Mouse (Mus musculus) urinary bladder, postnatal 25 days (tissue): Measurements from ENCODE around the gene Clps.

Source experiments
- DNase-seq: peaks from one replicate; pipeline ENCODE4 v3.0.0; 2022; ENCODE audit warnings: low spot score

The Clps gene

DNA sequence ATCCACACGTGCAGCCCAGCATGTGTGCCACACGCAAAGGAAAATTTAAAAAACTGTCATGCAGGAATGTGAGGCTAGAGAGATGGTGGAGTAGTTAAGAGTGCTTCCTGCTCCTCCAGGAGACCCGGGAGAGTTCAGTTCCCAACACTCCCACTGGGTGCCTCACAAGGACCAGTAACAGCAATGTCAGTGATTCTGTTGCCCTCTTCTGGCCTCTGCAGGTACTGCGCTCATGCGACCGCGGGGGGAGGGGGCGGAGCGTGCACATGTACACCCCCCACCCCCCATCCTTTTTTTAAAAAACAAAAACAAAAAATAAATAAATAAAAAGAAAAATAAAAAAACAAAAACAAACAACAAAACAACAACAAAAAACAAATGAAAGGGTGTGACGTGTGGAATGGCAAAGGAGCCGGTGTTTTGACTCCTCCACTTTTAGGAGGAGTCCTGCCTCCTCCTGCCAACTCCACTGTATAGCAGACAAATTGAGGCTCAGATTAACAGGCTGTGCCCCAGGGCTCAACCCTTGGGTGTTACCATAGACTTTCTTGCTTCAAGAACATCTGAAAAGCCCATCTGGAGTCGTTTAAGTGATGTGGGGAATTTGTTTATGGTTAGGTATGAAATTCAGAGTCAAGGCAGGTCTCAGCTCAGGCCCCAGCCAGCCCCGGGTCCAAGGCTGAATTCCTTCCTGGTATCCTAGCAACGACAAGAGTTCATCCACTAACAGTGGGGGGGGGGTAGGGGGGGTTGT, 7.3 kb downstream of the Clps start:
- peak; percentile 65 for DNase-seq

DNA sequence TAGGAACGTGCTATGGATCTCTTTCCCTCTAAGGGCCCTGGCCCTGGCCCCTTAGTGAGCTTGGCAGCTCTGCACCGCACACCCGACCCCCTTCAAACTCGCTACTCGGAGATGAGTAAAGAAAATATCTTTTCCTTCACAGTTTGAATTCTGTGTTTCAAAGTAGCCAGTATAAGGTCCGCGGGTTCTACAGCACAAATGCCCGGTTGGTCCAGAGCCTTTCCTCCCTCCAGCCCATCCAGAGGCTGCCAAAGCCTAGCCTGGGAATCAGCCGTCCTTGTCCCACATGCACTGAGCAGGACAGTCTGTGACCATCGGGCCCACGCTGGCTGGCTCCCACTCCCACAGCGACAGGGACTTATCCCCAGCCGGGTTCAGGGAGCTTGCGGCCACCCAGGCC, 11.5 kb downstream of the Clps start, which contains the start of gene Clpsl2:
Gene Clpsl2, plus strand, starts transcription at position 301 of the 400 bp plus-strand sequence.
- DNase-seq = no peak

DNA sequence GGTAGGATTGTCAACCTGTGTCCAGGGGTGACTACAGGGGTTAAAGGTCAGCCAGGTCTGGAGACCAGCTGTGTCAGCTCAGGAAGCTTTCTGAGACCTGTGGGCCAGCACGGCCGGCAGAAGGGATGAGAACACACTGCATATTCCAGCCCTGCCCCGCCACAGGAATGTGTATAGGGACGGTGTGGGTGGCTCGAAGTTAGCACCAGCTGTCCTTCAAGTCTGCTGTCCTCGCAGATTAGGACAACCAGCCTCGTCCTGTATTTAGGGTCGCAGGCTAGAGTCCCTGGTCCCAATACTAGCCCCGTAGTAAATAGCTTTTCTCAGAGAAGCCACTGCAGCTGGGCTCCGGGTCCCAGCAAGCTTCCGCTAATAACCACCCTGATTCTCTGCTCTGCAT, 12.0 kb downstream of the Clps start:
- DNase-seq = no peak

DNA sequence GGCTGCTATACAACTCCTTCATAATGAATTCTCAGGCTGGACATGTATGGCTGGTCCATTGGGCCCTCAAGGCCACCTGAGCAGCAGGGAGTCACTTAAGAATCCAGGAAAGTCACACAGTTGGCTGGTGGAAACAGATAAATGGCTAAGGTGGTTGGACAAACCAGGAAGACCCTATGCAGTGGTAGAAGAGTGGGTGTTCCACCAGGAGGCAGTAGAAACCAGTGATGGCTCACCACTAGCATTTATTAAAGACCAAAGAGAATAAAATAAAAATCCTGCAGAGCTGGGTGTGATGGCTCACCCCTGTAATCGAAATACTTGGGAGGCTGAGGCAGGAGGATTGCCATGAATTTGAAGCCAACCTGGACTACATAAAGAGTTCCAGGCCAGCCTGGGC, 13.6 kb downstream of the Clps start:
- DNase-seq = no peak

DNA sequence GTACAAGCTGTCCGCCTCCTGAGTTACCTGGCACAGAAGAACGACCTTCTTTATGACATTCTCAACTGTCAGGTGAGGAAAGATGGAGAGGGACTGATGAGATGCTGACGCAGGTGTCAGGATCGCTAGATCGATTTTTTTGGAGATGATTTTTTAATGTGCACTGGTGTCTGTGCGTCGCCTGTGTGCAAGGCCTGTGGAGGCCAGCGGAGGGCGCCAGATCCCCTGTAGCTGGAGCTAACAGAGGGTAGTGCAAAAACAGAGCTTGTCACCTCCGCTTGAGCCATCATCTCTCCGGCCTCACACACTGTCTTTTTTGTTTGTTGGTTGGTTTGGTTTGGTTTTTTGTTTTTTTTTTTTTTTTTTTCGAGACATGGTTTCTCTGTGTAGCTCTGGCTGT, 22.7 kb downstream of the Clps start:
- no peak for DNase-seq

DNA sequence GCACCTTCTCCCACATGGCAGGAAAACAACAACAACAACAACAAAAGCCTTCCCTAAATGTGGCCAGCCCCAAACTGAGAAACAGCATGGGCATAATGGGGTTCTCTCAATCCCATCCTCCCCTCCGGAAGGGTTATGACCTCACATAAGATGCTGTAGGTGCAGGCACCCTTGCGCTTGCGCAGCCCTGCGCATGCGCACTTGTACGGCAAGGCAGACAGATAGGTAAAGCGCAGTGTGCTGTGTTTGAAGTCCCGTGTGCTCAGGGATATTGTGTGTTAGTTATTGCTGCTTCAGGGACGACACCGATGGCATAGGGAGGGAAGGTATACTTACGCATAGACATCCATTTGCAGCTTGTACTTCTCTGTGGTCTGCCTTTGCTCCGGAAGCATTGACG, 27.2 kb downstream of the Clps start:
- DNase-seq = no peak

DNA sequence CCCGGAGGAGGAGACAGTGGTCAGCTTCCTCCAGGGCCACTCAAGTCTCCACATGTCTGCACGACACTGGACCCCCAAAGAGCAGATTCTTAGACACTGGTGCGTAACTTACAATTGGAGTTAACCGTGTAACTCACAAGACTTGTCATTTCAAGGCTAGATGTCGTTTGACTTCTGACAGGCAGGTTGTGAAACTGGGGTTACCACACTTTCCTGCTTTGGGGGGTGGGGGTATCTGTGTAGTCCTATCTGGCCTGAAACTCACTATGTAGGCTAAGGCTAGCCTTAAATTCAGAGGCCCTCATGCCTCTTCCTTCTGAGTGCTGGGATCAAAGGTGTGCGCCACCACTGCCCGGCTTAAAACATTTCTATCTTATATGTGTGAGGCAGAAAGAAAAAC, 28.0 kb downstream of the Clps start:
- no peak for DNase-seq

DNA sequence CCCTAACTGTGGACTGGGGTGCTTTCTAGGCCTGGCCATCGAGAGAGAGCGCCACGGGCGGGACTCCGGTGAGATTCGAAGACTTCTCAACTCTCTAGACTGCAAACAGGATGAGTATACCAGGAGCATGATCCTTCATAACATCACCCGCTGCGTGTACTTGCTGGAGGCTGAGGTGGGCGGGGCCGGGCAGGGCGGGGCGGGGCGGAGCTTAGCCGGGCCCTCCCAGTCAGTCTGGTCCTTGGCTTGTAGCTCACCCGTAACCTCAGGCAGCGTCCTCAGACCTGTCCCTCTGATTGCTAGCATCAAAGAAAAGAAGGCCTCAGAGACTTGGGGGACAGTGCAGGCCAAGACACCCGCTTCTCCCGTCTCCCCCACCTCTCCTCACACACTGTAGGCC, 28.6 kb downstream of the Clps start:
- DNase-seq = no peak

DNA sequence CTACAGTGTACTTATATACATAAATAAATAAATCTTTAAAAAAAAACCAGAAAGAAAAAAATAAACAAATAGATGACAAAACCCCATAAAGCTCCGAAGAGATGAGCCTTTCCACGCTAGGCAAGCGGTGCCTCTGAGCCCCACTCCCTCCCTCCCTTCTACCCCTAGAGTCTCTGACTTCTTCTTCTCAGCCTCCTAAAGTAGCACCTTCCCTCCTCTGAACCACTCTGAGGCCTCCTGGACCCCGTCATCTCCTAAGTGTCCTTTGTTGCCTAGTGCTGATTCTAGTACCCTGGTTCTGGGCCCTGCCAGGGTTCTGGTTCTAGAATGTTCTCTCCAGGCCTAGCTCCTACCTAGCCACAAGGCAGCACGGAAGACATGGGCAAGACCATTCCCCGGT, 30.1 kb downstream of the Clps start, which contains the start of gene Armc12:
Gene Armc12, plus strand, starts transcription at position 301 of the 400 bp plus-strand sequence.
- DNase-seq = no peak

DNA sequence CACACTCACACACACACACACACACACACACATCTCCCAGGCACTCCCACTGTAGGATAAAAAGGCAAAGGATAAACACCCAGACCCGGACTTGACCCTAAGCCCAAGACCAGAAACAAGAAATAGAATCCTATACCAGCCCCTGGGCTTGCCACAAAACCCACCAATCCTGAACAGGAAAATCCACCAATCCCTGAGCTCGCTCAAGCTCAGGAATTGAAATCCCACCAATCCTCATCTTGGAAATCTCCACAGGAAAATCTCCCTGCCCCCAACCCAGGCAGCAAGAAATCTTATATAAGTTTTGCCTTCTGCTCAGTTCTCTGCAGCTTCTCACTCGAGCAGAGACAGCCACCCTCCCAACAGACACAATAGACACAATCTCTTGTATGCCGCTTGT, 31.4 kb downstream of the Clps start:
- DNase-seq = no peak

DNA sequence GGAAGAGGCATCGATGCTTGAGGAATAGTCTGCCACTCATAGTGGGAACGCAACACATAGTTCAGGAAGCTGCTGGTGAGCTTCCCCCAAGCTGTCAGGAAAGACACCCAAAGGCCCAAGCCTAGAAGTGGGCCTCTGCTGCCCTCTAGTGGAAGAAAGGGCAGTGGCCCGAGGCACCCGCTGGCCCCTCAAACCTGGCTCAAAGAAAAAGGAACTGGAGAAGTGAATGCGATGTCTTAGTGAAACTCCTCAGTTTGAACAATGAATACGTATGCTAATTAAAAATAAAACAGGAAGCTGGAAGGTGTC, 32.6 kb downstream of the Clps start:
- DNase-seq = peak; percentile 87

DNA sequence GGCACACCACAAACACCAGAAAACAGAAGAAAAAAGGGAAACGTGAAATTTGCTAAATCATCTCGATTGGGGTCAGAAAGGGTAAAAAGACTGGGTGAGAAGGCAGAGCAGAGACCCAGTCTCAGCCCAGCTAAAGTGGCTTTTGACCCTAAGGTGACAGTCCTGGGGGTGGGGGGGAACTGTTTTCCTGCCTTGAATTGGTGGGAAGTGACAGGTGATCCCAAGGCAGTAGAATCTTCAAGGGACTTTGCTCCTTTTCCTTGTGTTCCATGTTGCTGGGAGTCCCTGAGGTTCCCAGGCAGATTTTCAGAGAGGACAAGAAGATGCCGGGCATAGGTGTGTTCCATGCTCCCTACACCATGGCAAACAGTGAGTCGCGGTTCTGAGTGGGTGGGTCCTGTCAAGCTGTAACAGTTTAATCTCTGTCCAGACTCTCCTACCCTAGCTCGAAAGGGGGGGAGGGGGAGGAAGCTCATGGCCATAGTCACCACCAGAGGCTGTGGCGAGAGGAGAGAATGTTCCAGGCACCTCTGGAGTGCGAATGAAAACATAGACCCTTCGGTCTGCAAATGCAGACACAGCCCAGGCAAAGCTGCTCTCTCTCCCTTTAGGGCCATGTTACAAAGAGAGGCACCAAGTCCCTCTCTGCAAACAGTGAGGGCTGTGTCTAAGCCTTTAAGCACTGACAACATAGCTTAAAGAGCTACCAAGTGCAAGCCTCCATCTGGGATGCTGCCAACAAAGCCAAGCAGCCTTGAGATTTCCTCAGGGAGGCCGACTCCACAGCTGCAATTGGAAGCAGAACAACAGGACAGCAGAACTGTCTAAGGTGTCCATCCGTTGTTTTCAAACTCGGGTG, 33.2 kb downstream of the Clps start:
- DNase-seq = no peak

DNA sequence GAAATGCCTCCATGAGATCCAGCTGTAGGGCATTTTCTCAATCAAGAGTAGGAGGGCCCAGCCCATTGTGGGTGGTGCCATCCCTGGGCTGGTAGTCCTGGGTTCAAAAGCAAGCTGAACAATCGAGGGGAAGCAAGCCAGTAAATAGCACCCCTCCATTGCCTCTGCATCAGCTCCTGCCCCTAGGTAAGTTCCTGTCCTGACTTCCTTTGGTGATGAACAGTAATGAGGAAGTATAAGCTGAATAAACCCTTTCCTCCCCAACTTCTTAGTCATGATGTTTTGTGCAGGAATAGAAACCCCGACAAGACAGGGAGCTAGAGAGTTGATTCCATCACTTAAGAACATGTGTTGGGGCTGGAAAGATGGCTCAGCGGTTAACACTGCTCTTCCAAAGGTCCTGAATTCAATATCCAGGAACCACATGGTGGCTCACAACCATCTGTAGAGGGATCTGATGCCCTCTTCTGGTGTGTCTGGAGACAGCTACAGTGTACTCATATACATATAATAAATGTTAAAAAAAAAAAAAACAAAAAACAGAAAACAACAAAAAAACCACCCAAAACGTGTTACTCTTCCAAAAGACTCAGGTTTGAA, 35.6 kb downstream of the Clps start:
- no peak for DNase-seq

DNA sequence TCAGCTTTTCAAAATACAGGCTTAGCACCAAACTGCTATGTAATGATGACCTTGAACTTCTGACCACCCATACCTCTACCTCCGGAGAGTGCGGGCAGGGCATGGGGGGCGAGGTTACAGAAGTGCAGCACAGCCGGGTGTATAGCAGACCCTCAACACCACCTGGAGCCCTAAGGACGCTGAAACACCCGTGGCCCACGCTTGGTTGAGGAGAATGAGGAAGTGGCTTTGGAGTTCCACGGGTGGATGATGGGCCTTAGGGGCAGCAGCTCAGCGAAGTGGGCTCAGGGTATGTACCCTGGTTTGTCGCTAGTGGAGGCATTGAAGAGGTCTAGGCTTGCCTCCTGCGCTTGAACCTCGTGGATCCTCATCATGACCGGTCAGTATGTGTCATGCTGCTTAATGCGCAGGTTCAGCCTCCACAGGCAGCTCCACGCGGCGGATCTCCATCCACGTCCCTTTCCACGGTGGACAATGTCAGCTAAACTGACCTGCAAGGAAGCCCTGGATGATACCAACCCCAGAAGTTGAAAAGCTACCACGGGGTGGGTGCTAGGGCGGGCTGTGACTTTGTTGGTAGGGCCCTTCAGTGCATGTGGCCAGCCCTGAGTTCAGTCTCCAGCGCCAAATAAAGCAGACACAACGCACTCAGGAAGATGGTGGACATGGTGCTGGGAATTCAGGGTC, 36.4 kb downstream of the Clps start:
- no peak for DNase-seq

DNA sequence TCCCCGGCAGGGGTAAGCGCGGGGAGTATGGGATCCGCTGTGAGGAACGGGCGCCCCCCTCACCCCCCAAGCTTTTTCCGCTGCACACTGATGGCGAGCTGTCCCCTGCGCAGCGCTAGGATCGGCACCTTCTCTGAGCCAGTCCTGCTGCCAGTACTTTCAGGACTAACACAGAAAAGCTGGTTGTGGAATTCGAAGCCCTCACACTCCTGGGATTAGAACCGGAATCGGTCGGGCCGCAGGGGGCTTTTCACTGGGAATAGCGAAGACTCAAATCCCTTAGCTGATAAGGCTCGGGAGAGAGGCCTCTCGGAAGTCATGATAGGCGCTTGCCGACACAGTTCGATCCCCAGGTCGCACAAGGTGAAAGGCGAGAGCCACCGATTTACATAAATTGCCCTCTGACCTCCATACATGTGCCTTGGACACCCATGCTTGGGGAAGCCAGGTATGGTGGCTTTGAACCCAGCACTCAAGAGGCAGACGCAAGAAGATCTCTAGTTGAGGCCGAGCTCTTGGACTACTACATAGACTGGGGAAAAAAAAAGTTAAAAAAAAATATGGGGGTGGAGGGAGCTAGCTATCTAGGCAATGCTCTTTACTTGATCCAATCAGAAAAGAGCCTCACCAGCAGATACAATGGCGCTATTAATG, 37.1 kb downstream of the Clps start:
- DNase-seq = no peak

DNA sequence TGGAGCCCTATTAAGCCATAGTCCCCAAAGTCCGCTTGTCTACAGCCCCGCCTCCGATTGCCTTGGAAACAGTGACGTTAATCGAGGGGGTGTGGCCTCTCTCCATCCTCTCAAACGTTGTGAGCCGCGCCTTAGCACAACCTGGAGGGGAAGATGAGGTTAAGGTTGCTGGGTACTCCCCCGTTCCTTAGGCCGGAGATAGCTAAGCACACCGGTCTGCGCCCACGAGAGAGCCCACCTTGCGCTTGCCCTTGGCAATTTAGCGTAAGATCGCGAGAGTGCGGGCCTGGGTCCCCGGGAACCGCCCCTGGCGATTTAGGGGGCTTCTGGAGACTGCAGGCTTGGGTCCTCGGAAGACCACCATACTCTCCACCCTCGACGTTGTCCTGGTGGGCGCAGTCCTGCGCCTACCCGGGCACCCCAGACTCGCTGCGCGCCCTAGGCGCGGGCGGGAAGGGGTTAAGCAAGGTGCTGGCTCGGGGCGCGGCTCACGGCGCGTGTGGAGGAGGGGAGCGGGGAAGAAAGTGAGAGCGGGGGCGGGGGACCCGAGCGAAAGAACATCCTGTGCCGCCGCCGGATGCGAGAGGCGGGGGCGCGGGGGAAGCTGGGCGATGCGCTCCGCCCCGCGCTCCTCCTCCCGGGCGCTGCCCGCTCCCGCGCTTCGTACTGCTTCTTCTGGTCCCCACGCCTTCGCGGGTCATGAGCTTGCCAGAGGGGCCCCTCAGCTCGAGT, 37.8 kb downstream of the Clps start:
- peak; percentile 93 for DNase-seq

DNA sequence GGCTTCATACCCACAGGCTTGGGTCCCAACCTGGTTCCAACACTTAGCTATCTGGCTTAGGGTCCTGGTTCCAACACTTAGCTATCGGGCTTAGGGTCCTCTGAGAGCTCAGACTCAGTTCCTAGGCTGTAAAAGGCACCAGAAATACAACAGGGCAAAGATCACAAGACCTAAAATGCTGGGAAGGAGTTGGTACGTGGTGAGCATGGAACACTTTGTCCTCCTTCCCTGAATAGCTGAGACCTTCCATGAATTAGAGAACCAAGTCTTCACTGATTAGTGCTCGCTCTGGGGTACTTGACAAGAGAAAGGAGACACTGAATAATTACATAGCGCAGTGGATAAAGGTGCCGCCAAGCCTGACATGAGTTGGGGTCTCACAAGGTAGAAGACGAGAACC, 38.6 kb downstream of the Clps start:
- DNase-seq = no peak

DNA sequence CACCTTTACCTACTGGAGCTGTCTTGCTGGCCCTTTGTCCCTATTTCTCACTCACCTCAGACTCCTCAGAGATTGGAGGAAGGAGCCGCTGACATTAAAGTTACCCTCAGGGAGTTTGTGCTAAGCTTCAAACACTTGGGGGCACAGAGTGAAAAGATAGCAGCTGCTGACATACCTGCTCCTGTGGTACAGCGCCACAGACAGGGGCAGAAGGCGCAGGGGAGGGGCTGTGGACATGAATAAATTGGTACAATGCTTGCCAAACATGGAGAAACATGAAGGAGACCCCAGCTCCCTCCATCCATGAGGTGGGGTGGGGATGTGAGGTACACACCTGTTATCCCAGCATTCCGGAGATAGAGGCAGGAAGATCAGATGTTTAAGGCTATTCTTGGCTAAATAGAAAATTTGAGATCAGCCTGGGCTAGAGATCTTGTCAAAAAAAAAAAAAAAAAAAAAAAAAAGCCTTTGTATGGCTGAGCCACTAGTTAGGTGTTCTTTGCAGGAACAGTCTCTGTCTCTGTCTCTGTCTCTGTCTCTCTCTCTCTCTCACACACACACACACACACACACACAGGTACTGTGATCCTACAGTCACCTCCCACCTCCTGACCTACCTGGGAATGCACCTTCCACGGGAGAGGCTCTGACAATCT, 39.4 kb downstream of the Clps start:
- no peak for DNase-seq

DNA sequence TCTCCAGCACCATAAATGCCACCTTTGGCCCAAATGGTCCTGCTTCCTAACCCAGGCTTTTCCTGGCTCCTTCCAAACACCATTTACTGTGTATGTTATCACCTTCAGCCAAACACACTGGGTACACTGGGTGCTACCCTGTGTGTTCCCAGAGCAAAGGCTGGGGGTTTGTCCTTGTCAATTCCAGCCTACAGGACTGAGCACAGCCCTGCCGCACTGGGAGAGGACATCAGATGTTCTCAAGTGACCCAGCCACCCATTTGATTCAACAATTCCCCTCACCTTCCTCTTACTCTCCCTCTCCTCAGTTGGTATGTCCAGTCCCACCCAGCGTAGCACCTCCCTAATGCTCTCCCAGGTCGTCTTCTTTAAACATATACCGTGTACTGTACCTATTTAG, 40.0 kb downstream of the Clps start:
- no peak for DNase-seq

DNA sequence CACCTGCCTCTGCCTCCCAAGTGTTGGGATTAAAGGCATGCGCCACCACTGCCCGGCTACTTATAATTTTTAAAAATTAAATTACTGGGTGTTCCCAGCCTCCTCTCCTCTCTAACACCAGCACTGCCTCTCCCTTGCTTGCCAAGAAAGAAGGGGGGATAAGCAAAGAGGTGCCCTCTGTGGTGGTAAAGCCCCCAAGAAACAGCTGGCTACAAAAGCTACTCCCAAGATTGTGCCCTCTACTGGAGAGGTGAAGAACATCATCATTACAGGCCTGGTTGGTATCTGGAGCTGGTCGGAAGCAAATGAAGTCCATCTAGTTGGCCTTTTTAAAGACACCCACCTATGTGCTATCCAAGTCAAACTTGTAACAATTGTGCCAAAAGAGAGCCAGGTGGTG, 40.7 kb downstream of the Clps start:
- DNase-seq = no peak

DNA sequence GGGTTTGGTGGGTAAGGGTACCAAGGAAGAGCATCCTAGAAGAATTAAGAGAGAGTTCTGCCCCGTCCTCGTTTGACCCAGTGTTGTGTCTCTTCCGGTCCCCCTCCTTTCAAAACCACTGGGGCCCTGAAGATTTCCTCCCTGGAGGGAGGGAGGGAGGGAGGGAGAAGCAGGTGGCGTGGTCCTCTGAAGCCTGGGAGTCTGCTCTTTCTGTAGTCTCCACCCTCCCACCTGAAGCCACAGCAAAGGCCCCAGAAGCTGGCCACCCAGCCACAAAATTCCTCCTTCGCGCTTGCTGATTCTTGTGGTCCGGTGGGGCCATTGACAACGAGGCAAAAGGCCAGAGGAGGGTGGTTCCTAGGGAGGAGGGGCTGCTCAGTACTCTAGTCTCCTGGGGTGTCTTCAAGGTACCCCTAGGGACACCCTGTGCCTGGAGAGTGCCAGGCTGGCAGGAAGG, 41.9 kb downstream of the Clps start:
- DNase-seq = no peak
